Mouse (Mus musculus) forebrain, postnatal 0 days (tissue): ENCODE measurements around the gene Hpdl. TPM values are rescaled to one million over a fixed set of nuclear protein-coding genes. Genes with fewer than 3 reads are reported as not detected.

ENCODE experiments used
- ATAC-seq: fragments of 200-750 bp; cut with Nextera tagmentation; 2 replicates; pipeline ENCODE4 v1.8.0; 2017; ENCODE audit warnings: mild to moderate bottlenecking, moderate library complexity
- DNase-seq: peaks from one replicate; pipeline ENCODE4 v3.0.0-alpha.2; 2015
- H3K27ac ChIP-seq: fragments of 300-500 bp; sonication (generic); 2 replicates; pipeline ENCODE4 v1.5.1; 2014; ENCODE audit warnings: low read depth, mild to moderate bottlenecking, antibody characterized with exemption, low read length, moderate library complexity, mixed read lengths
- H3K27me3 ChIP-seq: fragments of 300-500 bp; sonication (generic); 2 replicates; pipeline ENCODE4 v1.6.1; 2014; ENCODE audit warnings: mild to moderate bottlenecking, low read length, mixed read lengths; ENCODE audit not compliant: insufficient read depth
- H3K36me3 ChIP-seq: fragments of 300-500 bp; sonication (generic); 2 replicates; pipeline ENCODE4 v1.6.1; 2014; ENCODE audit warnings: mild to moderate bottlenecking, moderate library complexity; ENCODE audit not compliant: insufficient read depth
- H3K4me1 ChIP-seq: fragments of 300-500 bp; sonication (generic); 2 replicates; pipeline ENCODE4 v1.6.1; 2014; ENCODE audit warnings: antibody characterized with exemption; ENCODE audit not compliant: insufficient read depth
- H3K4me2 ChIP-seq: fragments of 300-500 bp; sonication (generic); 2 replicates; pipeline ENCODE4 v1.6.1; 2014; ENCODE audit warnings: low read depth, mild to moderate bottlenecking, moderate library complexity
- H3K4me3 ChIP-seq: fragments of 300-500 bp; sonication (generic); 2 replicates; pipeline ENCODE4 v1.5.1; 2014; ENCODE audit warnings: low read depth, low read length, mixed read lengths
- H3K9ac ChIP-seq: fragments of 300-500 bp; sonication (generic); 2 replicates; pipeline ENCODE4 v1.6.1; 2014; ENCODE audit warnings: mild to moderate bottlenecking
- H3K9me3 ChIP-seq: fragments of 300-500 bp; sonication (generic); 2 replicates; pipeline ENCODE4 v1.6.1; 2016; ENCODE audit warnings: low read length
- CTCF ChIP-seq: sonication (generic); IDR thresholded peaks from 2 replicates; pipeline ENCODE4 v1.5.1; 2016; ENCODE audit warnings: antibody characterized with exemption, control low read depth, low read depth
- WGBS: fragments of 180-500 bp; shearing (Covaris S2); extraction: QIAGEN DNeasy Blood & Tissue Kit; methylation state at CpG from one replicate; pipeline ENCODE4 v1.1.7; 2014; 5-methylcytosine and 5-hydroxymethylcytosine counted together
- polyA plus RNA-seq: library from polyadenylated mRNA; unstranded; fragments of >200 nt; fragmentation: Nextera tagmentation; extraction: Ambion mirVana; gene quantifications from 2 replicates; pipeline ENCODE4 v1.2.1, GENCODE M21; 2015
- total RNA-seq: library from RNA; depleted of rRNA; stranded (reverse); fragments of >200 nt; gene quantifications from 2 replicates; pipeline ENCODE4 v1.2.3, GENCODE M21; 2014; rRNA removed

Hpdl gene
- total RNA-seq, result 0.38 and 0.43 TPM in 2 replicates
- polyA plus RNA-seq, result 0.74 and 0.78 TPM in 2 replicates

- no peak for TF ChIP-seq CTCF
- H3K4me1 ChIP-seq, result peaks cover 10% of the 10 kb centered on the region
- H3K27ac ChIP-seq, result no peak within 1 kb of the TSS
- H3K4me2 ChIP-seq, result peak within 1 kb of the TSS; percentile 84
- H3K27me3 ChIP-seq, result peaks cover 4% of the 10 kb centered on the region; the same call in 1 of the 2 replicates
- no peaks in the 10 kb centered on the region for H3K9me3 ChIP-seq
- DNase-seq, result no peak
- H3K36me3 ChIP-seq, result no peaks in the 10 kb centered on the region; the same call in 1 of the 2 replicates
- ATAC-seq, result no peak; the same call in 1 of the 2 replicates
- peak within 1 kb of the TSS; percentile 49 for H3K9ac ChIP-seq
- WGBS, result 14% methylated on average over 9 of the region's 9 CpGs
- peak within 1 kb of the TSS; percentile 41 for H3K4me3 ChIP-seq
Measured at GRCm38 (mm10) chr4:116821694-116822016, at the start of gene Hpdl. Hpdl (minus strand) TSS chr4:116821707.

- DNase-seq, result no peak
- WGBS, result 69% methylated on average over 3 of the region's 3 CpGs
- H3K9ac ChIP-seq, result no peak overlapping the region
- H3K9me3 ChIP-seq, result no peaks in the 10 kb centered on the region
- H3K36me3 ChIP-seq, result no peaks in the 10 kb centered on the region
- no peak overlapping the region for H3K4me2 ChIP-seq
- H3K4me3 ChIP-seq, result no peak overlapping the region
- no peak overlapping the region for H3K27ac ChIP-seq
- H3K4me1 ChIP-seq, result no peaks in the 10 kb centered on the region
- H3K27me3 ChIP-seq, result no peaks in the 10 kb centered on the region
- ATAC-seq, result no peak
- TF ChIP-seq CTCF, result no peak
Measured at GRCm38 (mm10) chr4:116869898-116870297, 48.4 kb upstream of the Hpdl start.

- Histone ChIP-seq H3K4me3 (no peak overlapping the region), H3K9ac (no peak overlapping the region), H3K27me3 (no peaks in the 10 kb centered on the region), H3K4me1 (no peaks in the 10 kb centered on the region), H3K9me3 (no peaks in the 10 kb centered on the region), H3K27ac (no peak overlapping the region), H3K4me2 (no peak overlapping the region), H3K36me3 (no peaks in the 10 kb centered on the region)
- WGBS, result 80% methylated on average over 8 of the region's 8 CpGs
- ATAC-seq, result no peak
- DNase-seq, result no peak
- no peak for TF ChIP-seq CTCF
Measured at GRCm38 (mm10) chr4:116862023-116862422, 40.5 kb upstream of the Hpdl start.

GRCm38 (mm10) chr4:116859711-116860110, 38.2 kb upstream of the Hpdl start:
- TF ChIP-seq CTCF, result no peak
- H3K4me3 ChIP-seq, result no peak overlapping the region
- H3K9ac ChIP-seq, result no peak overlapping the region
- no peaks in the 10 kb centered on the region for H3K9me3 ChIP-seq
- no peaks in the 10 kb centered on the region for H3K36me3 ChIP-seq
- H3K4me2 ChIP-seq, result no peak overlapping the region
- H3K27me3 ChIP-seq, result no peaks in the 10 kb centered on the region
- no peaks in the 10 kb centered on the region for H3K4me1 ChIP-seq
- no peak overlapping the region for H3K27ac ChIP-seq
- 68% methylated on average over 5 of the region's 5 CpGs for WGBS
- ATAC-seq, result no peak
- DNase-seq, result no peak

GRCm38 (mm10) chr4:116857203-116857602, 35.7 kb upstream of the Hpdl start:
- no peak overlapping the region for H3K4me2 ChIP-seq
- no peaks in the 10 kb centered on the region for H3K9me3 ChIP-seq
- ATAC-seq, result peak; percentile 90
- 27% methylated on average over 10 of the region's 10 CpGs for WGBS
- H3K36me3 ChIP-seq, result no peaks in the 10 kb centered on the region
- H3K27me3 ChIP-seq, result no peaks in the 10 kb centered on the region
- H3K4me3 ChIP-seq, result no peak overlapping the region
- DNase-seq, result peak; percentile 57
- H3K27ac ChIP-seq, result peak overlapping the region; percentile 11; the same call in 1 of the 2 replicates
- TF ChIP-seq CTCF, result no peak
- no peaks in the 10 kb centered on the region for H3K4me1 ChIP-seq
- H3K9ac ChIP-seq, result no peak overlapping the region

- Histone ChIP-seq H3K27ac (no peak overlapping the region), H3K4me1 (no peaks in the 10 kb centered on the region), H3K9ac (no peak overlapping the region), H3K27me3 (no peaks in the 10 kb centered on the region), H3K36me3 (no peaks in the 10 kb centered on the region), H3K9me3 (no peaks in the 10 kb centered on the region), H3K4me3 (no peak overlapping the region), H3K4me2 (no peak overlapping the region)
- no peak for DNase-seq
- no peak for TF ChIP-seq CTCF
- no peak for ATAC-seq
- WGBS, result 23% methylated on average over 2 of the region's 2 CpGs
Measured at GRCm38 (mm10) chr4:116854286-116854685, 32.8 kb upstream of the Hpdl start.

GRCm38 (mm10) chr4:116849901-116850300, 28.4 kb upstream of the Hpdl start:
- Histone ChIP-seq H3K4me3 (no peak overlapping the region), H3K27me3 (no peaks in the 10 kb centered on the region), H3K9ac (no peak overlapping the region), H3K27ac (no peak overlapping the region), H3K9me3 (no peaks in the 10 kb centered on the region), H3K4me2 (no peak overlapping the region), H3K36me3 (no peaks in the 10 kb centered on the region), H3K4me1 (no peaks in the 10 kb centered on the region)
- 46% methylated on average over 3 of the region's 3 CpGs for WGBS
- DNase-seq (no peak), ATAC-seq (no peak)
- no peak for TF ChIP-seq CTCF
